Mouse (Mus musculus) forebrain, embryonic 15.5 days (tissue): ENCODE measurements around the gene Nxpe4. TPM values are rescaled to one million over a fixed set of nuclear protein-coding genes. Genes with fewer than 3 reads are reported as not detected.
"Not testable (repeated sequence)": the region's sequence is repeated elsewhere in the genome, so short reads cannot be mapped to it uniquely, and the experiment has no call there.

Experiments used
- ATAC-seq: fragments of 200-750 bp; cut with Nextera tagmentation; replicated peaks from 2 replicates; pipeline ENCODE4 v1.8.0; 2017; ENCODE audit warnings: mild to moderate bottlenecking, moderate TSS enrichment, moderate library complexity
- H3K27ac ChIP-seq: fragments of 300-500 bp; sonication (generic); replicated peaks from 2 replicates; pipeline ENCODE4 v1.5.1; 2015; ENCODE audit warnings: mild to moderate bottlenecking, inconsistent platforms
- H3K27me3 ChIP-seq: fragments of 300-500 bp; sonication (generic); 2 replicates; pipeline ENCODE4 v1.6.1; 2015; ENCODE audit warnings: inconsistent platforms
- H3K36me3 ChIP-seq: fragments of 300-500 bp; sonication (generic); 2 replicates; pipeline ENCODE4 v1.6.1; 2015; ENCODE audit warnings: mild to moderate bottlenecking, inconsistent platforms
- H3K4me1 ChIP-seq: fragments of 300-500 bp; sonication (generic); 2 replicates; pipeline ENCODE4 v1.6.1; 2015; ENCODE audit warnings: inconsistent platforms
- H3K4me2 ChIP-seq: fragments of 300-500 bp; sonication (generic); replicated peaks from 2 replicates; pipeline ENCODE4 v1.6.1; 2015; ENCODE audit warnings: mild to moderate bottlenecking, inconsistent platforms
- H3K4me3 ChIP-seq: fragments of 300-500 bp; sonication (generic); 2 replicates; pipeline ENCODE4 v1.5.1; 2015; ENCODE audit warnings: mild to moderate bottlenecking, inconsistent platforms
- H3K9ac ChIP-seq: fragments of 300-500 bp; sonication (generic); replicated peaks from 2 replicates; pipeline ENCODE4 v1.6.1; 2015; ENCODE audit warnings: mild to moderate bottlenecking, inconsistent platforms
- H3K9me3 ChIP-seq: fragments of 300-500 bp; sonication (generic); 2 replicates; pipeline ENCODE4 v1.6.1; 2016; ENCODE audit warnings: inconsistent platforms
- WGBS: fragments of 180-500 bp; shearing (Covaris S2); methylation state at CpG from one replicate; pipeline ENCODE4 v1.1.7; 2015; ENCODE audit warnings: mixed read lengths; 5-methylcytosine and 5-hydroxymethylcytosine counted together
- polyA plus RNA-seq: library from polyadenylated mRNA; unstranded; fragments of >200 nt; fragmentation: Nextera tagmentation; extraction: Ambion mirVana; gene quantifications from 2 replicates; pipeline ENCODE4 v1.2.1, GENCODE M21; 2015

Gene Nxpe4
- polyA plus RNA-seq, 1 experiment from 2014 or later = 7.1 TPM

DNA sequence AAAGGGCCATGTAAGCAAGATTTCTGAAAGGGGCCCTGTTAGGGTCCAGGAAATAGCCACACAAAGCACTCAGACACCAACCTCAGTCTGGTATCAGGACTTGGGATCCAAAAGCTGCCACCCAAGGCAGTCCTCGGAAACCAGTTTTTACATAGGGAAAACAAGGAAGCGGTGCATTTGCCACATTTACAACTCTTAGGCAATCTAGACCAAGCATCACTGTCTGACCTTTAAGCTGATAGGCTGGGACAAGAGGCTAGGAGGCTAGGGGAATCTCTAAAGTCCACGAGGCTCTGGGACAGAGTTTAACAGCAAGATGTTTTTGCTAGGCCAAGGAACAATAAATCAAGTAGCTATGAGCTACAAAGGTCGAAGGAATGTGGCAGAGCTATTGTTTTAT is 226.6 kb downstream of the Nxpe4 start:
- WGBS = 81% methylated on average over 4 of the region's 4 CpGs
- ATAC-seq = no peak
- no peak overlapping the region for H3K4me3 ChIP-seq
- no peak overlapping the region for H3K9ac ChIP-seq
- H3K4me2 ChIP-seq = no peak overlapping the region
- H3K27me3 ChIP-seq = no peaks in the 10 kb centered on the region
- H3K9me3 ChIP-seq = no peaks in the 10 kb centered on the region
- H3K27ac ChIP-seq = no peak overlapping the region
- H3K36me3 ChIP-seq = no peaks in the 10 kb centered on the region
- no peaks in the 10 kb centered on the region for H3K4me1 ChIP-seq

DNA sequence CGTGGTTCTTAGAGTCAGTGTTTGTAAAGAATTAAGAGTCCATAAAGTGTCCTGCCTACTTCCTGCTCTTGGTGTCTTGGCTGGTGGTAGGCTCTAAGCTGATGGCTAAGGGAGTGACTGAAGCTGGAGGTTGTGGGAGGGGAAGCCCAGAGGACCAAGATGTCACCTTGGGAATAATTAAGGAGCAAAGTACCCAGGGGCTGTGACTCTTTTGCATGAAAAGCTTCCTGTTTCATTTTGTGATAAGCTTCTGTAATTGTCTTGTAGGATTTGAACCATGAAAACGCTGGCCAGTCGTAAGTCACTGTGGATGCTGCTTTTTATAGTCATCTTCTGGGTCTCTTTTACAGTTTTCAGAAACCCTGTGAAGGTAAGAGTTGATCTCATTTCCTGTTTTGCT is 228.2 kb downstream of the Nxpe4 start:
- 78% methylated on average over 3 of the region's 3 CpGs for WGBS
- no peaks in the 10 kb centered on the region for H3K36me3 ChIP-seq
- H3K4me3 ChIP-seq = no peak overlapping the region
- H3K27ac ChIP-seq = no peak overlapping the region
- H3K4me2 ChIP-seq = no peak overlapping the region
- no peaks in the 10 kb centered on the region for H3K4me1 ChIP-seq
- H3K9ac ChIP-seq = no peak overlapping the region
- no peak for ATAC-seq
- H3K9me3 ChIP-seq = no peaks in the 10 kb centered on the region
- H3K27me3 ChIP-seq = no peaks in the 10 kb centered on the region

- ATAC-seq = no peak
- Histone ChIP-seq H3K4me1 (no peaks in the 10 kb centered on the region), H3K9ac (no peak overlapping the region), H3K27me3 (no peaks in the 10 kb centered on the region), H3K4me2 (no peak overlapping the region), H3K36me3 (no peaks in the 10 kb centered on the region), H3K9me3 (no peaks in the 10 kb centered on the region), H3K4me3 (no peak overlapping the region), H3K27ac (no peak overlapping the region)
- 95% methylated on average over 10 of the region's 10 CpGs for WGBS
These were observed 241.9 kb downstream of the Nxpe4 start for GRCm38 (mm10) chr9:48403590-48404209.

DNA sequence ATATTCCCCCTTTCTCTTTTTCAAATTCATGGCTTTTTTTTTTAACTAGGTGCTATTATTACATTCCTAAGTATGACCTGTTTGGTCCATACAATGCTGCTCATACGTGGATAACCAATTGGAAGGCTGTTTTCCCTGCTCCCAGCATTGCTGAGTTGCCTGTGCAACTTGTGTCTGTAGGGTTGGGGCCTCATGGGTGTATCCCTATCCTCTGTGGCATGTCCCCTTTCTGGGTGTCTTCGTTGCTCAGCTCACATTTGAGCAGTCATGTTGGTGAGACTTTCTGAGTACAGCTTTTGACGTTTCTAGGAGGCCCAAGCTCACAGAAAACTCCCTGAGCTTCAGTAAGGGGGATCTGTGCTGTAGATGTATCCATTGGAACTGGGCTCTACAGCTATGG is 242.9 kb downstream of the Nxpe4 start:
- Histone ChIP-seq H3K36me3 (no peaks in the 10 kb centered on the region), H3K4me1 (no peaks in the 10 kb centered on the region), H3K4me2 (no peak overlapping the region), H3K27ac (no peak overlapping the region), H3K9ac (no peak overlapping the region), H3K4me3 (no peak overlapping the region), H3K27me3 (no peaks in the 10 kb centered on the region), H3K9me3 (no peaks in the 10 kb centered on the region)
- no peak for ATAC-seq
- WGBS = 60% methylated on average over 3 of the region's 3 CpGs

DNA sequence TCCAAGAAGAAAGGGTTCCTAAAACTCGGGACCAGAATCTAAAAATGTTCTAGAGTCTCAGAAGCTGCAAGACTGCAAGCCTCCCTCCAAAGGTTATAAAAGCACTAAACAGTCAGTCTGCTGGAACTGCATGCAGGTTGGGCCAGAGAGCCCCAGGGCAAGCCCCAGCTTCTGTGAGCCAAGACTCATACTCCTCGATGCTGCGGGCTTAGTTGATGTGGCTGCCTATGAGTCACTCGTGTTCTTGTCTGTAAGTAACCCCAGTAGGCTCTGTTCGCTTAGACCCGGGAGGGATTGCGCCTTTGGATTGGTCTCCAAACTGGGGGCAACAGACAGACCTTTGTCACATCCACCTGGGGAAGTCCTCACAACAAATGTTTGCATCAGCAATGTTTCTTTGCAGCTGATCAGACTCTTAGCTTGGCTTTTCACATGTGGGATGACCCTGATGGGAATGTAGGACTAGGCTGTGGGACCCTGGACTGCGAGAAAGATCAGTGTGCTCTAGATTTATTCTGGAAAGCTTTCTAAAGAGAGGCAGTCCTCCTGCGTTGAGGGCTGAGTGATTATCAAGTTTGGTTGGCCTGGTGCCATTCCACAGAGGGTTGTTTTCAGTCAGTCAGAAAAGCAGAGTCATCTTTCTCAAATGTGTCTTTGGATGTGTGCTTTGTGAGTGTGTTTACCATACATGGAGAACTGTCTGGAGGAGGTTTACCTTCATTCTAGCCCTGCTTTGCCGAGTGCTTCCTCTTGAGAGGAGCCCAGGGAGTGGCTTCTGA is 245.9 kb downstream of the Nxpe4 start:
- Histone ChIP-seq H3K9ac (no peak overlapping the region), H3K4me1 (no peaks in the 10 kb centered on the region), H3K4me3 (no peak overlapping the region), H3K27ac (no peak overlapping the region), H3K9me3 (no peaks in the 10 kb centered on the region), H3K36me3 (no peaks in the 10 kb centered on the region), H3K4me2 (no peak overlapping the region), H3K27me3 (no peaks in the 10 kb centered on the region)
- no peak for ATAC-seq
- 83% methylated on average over 10 of the region's 10 CpGs for WGBS

DNA sequence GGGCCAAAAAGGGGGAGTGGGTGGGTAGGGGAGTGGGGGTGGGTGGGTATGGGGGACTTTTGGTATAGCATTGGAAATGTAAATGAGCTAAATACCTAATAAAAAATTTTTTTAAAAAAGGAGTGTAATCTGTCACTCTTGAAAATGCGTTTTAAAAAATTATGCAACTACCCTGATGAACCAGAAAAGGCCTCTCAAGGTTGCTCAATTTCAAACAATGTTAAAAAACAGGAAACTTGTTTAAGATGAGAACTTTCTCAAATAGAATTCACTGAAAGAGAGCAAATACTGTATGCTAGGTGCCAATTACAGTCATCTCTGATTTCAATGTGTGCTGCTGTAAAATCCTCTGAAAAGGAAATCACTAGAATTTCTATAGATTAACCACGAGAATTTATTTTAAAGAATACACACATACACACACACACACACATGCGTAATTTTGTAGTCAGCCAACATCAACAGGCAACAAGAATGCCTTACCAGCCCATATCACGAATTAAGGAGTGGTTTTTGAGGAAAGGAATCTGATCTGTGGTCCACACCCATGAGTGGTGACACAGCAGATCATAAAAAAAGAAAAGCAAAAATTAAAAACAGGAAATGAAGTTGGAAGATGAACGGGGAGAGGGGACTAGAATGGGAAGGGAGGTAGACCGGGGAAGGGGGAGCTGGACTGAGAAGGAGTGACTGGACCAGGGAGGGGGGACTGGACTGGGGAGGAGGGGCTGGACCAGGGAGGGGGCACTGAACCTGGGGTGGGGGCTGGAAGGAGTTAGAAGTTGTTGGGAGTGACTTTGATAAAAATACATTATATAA is 248.6 kb downstream of the Nxpe4 start:
- no peaks in the 10 kb centered on the region for H3K36me3 ChIP-seq
- H3K4me2 ChIP-seq = no peak overlapping the region
- no peak overlapping the region for H3K4me3 ChIP-seq
- no peaks in the 10 kb centered on the region for H3K9me3 ChIP-seq
- no peak overlapping the region for H3K9ac ChIP-seq
- H3K27me3 ChIP-seq = no peaks in the 10 kb centered on the region
- no peaks in the 10 kb centered on the region for H3K4me1 ChIP-seq
- H3K27ac ChIP-seq = no peak overlapping the region
- WGBS = 84% methylated on average over 6 of the region's 6 CpGs
- no peak for ATAC-seq

DNA sequence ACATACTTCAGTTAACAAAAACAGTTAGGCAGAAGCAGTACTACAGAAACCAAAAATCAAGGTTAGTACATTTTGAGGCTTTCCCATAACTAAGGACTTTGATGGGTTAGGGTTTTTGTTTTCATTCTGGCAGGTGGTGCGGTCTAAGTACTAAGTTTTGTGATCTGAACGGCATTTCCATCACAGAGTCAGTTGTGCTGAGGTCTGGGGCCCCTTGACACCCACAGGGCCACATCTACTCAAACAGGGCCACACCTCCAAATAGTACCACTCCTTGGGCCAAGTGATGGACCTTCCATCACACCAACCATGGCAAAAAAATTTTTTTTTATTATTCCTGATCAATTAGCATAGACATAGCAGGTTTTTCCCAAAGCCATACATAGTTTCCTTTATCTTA is 251.8 kb downstream of the Nxpe4 start:
- no peak for ATAC-seq
- no peak overlapping the region for H3K9ac ChIP-seq

DNA sequence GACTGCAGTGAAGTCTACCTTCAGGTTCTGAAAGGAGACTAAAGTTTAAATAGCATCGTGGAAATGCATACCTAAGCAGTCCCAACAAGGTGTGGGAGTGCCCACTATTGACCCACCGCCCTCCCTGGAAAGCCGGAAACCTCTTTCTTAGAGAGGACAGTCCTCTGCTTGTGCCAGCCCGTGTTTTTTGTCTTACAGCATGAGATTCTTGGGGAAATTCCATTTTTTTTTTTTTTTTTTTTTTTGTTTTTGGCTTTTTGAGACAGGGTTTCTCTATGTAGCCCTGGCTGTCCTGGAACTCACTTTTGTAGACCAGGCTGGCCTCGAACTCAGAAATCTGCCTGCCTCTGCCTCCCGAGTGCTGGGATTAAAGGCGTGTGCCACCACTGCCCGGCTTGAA is 255.5 kb downstream of the Nxpe4 start:
- H3K27ac ChIP-seq, H3K36me3 ChIP-seq, H3K4me1 ChIP-seq, H3K27me3 ChIP-seq, H3K9ac ChIP-seq, H3K4me3 ChIP-seq, H3K9me3 ChIP-seq, ATAC-seq, H3K4me2 ChIP-seq: not testable (repeated sequence)
- WGBS = 96% methylated on average over 8 of the region's 8 CpGs

More for the DNA sequence above, 251.8 kb downstream of the Nxpe4 start:
- WGBS = 73% methylated on average over 2 of the region's 2 CpGs
- H3K27me3 ChIP-seq = no peaks in the 10 kb centered on the region
- no peaks in the 10 kb centered on the region for H3K4me1 ChIP-seq
- H3K27ac ChIP-seq = no peak overlapping the region
- no peak overlapping the region for H3K4me2 ChIP-seq
- H3K9me3 ChIP-seq = no peaks in the 10 kb centered on the region
- H3K36me3 ChIP-seq = no peaks in the 10 kb centered on the region
- no peak overlapping the region for H3K4me3 ChIP-seq

DNA sequence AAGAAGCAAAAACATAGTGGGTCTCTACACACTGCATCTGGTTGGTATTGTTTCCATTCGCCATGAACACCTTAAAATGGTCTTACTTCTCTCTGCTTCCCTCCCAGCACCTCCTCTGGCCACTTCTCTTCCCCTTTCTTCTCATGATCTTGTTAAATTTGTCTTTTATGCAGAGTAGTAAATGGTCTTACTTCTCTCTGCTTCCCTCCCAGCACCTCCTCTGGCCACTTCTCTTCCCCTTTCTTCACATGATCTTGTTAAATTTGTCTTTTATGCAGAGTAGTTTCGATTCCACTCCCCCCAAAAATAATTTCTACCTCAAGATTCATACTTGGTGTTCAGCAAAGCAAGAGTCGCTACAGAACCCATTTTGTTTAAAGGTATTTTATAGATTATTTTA is 256.2 kb downstream of the Nxpe4 start:
- no peaks in the 10 kb centered on the region for H3K27me3 ChIP-seq
- H3K4me1 ChIP-seq = no peaks in the 10 kb centered on the region
- no peak overlapping the region for H3K4me2 ChIP-seq
- no peak overlapping the region for H3K27ac ChIP-seq
- no peak overlapping the region for H3K4me3 ChIP-seq
- H3K9me3 ChIP-seq = no peaks in the 10 kb centered on the region
- H3K36me3 ChIP-seq = no peaks in the 10 kb centered on the region
- no peak overlapping the region for H3K9ac ChIP-seq
- 85% methylated on average over 3 of the region's 3 CpGs for WGBS
- no peak for ATAC-seq

DNA sequence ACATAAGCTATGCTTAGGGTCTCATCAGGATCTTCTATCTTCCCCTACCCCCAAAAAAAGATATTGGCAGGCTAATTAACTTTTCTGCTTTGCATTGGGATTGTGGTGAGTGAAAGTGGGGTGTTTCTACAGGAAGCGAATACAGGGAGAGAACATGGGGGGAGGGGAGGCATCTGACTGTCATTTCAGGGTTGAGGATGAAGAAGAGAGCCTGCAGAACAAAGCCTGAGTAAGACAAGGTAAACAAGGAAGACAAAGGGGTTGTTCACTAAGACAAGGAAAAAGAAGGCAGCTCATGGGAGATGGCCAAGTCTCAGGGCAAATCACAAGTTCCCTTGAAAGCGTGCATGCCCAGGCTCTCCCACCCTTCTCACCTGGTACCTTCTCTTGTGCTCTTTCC is 256.6 kb downstream of the Nxpe4 start:
- Histone ChIP-seq H3K9ac (no peak overlapping the region), H3K27ac (no peak overlapping the region), H3K27me3 (no peaks in the 10 kb centered on the region), H3K9me3 (no peaks in the 10 kb centered on the region), H3K36me3 (no peaks in the 10 kb centered on the region), H3K4me1 (no peaks in the 10 kb centered on the region), H3K4me3 (no peak overlapping the region), H3K4me2 (no peak overlapping the region)
- WGBS = 83% methylated on average over 2 of the region's 2 CpGs
- no peak for ATAC-seq

DNA sequence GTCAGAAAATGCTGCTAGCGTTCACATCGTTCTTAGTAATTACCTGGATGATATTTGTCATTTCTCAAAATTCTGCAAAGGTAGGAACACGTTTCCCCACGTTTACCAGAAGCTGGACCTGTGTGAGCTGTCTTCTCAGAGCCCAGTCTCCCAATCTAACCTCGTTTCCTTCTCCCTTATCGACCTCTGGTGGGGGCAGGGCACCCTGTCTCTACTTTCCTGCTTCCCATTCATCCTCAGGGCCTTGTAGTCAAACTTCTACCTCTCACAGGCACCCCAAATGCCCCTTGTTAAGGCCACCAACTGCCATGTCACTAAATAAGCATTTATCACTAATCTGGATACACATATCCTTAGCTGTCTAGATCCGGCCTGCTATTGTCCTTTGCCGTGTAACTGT is 257.0 kb downstream of the Nxpe4 start:
- ATAC-seq = no peak
- 72% methylated on average over 8 of the region's 8 CpGs for WGBS

GRCm38 (mm10) chr9:48420437-48420836 is 258.6 kb downstream of the Nxpe4 start:
- Histone ChIP-seq H3K4me2 (no peak overlapping the region), H3K36me3 (no peaks in the 10 kb centered on the region), H3K9ac (no peak overlapping the region), H3K27ac (no peak overlapping the region), H3K4me1 (no peaks in the 10 kb centered on the region), H3K9me3 (no peaks in the 10 kb centered on the region), H3K27me3 (no peaks in the 10 kb centered on the region), H3K4me3 (no peak overlapping the region)
- 87% methylated on average over 7 of the region's 7 CpGs for WGBS
- ATAC-seq = no peak

More for the DNA sequence above, 257.0 kb downstream of the Nxpe4 start:
- no peaks in the 10 kb centered on the region for H3K36me3 ChIP-seq
- no peak overlapping the region for H3K4me2 ChIP-seq
- no peak overlapping the region for H3K27ac ChIP-seq
- H3K4me3 ChIP-seq = no peak overlapping the region
- H3K9ac ChIP-seq = no peak overlapping the region
- H3K27me3 ChIP-seq = no peaks in the 10 kb centered on the region
- H3K9me3 ChIP-seq = no peaks in the 10 kb centered on the region
- H3K4me1 ChIP-seq = no peaks in the 10 kb centered on the region
